Mouse (Mus musculus): Measurements from ENCODE around the gene Med29.
A peak's percentile ranks its signal among the peaks of the same experiment; 100 is the strongest.

Gene Med29

GRCm38 (mm10) chr7:28392429-28393271 lies at the start of gene Med29, which contains the start of gene Paf1:
Gene Med29, minus strand, starts transcription at chr7:28392708.
Gene Paf1, plus strand, starts transcription at chr7:28392951.
- DNase-seq (ENCODE audit: low spot score) = peak; percentile 74

GRCm38 (mm10) chr7:28441776-28442485 lies 49.4 kb upstream of the Med29 start:
- no peak for DNase-seq (ENCODE audit: low spot score)

- DNase-seq (ENCODE audit: low spot score) = no peak
Observed at GRCm38 (mm10) chr7:28440739-28441138, 48.2 kb upstream of the Med29 start.

GRCm38 (mm10) chr7:28438771-28439170 lies 46.3 kb upstream of the Med29 start:
- no peak for DNase-seq (ENCODE audit: low spot score)

- DNase-seq (ENCODE audit: low spot score) = no peak
Observed at GRCm38 (mm10) chr7:28437964-28438363, 45.5 kb upstream of the Med29 start.

GRCm38 (mm10) chr7:28436932-28437570 lies 44.5 kb upstream of the Med29 start, which contains the start of gene Gmfg:
Gene Gmfg, plus strand, starts transcription at chr7:28437447.
- DNase-seq (ENCODE audit: low spot score) = no peak

- peak; percentile 98 for DNase-seq (ENCODE audit: low spot score)
Observed at GRCm38 (mm10) chr7:28436271-28436904, 43.9 kb upstream of the Med29 start.

- no peak for DNase-seq (ENCODE audit: low spot score)
Observed at GRCm38 (mm10) chr7:28435660-28436259, 43.3 kb upstream of the Med29 start.

GRCm38 (mm10) chr7:28432252-28432651 lies 39.7 kb upstream of the Med29 start:
- DNase-seq (ENCODE audit: low spot score) = no peak

GRCm38 (mm10) chr7:28430512-28430911 lies 38.0 kb upstream of the Med29 start:
- no peak for DNase-seq (ENCODE audit: low spot score)

- no peak for DNase-seq (ENCODE audit: low spot score)
Observed at GRCm38 (mm10) chr7:28427738-28428137, 35.2 kb upstream of the Med29 start.

GRCm38 (mm10) chr7:28423018-28423417 lies 30.5 kb upstream of the Med29 start:
- no peak for DNase-seq (ENCODE audit: low spot score)

GRCm38 (mm10) chr7:28419416-28419815 lies 26.9 kb upstream of the Med29 start:
- no peak for DNase-seq (ENCODE audit: low spot score)

- no peak for DNase-seq (ENCODE audit: low spot score)
Observed at GRCm38 (mm10) chr7:28418096-28418670, 25.7 kb upstream of the Med29 start.

GRCm38 (mm10) chr7:28417368-28417767 lies 24.9 kb upstream of the Med29 start:
- no peak for DNase-seq (ENCODE audit: low spot score)

GRCm38 (mm10) chr7:28412826-28413225 lies 20.3 kb upstream of the Med29 start:
- DNase-seq (ENCODE audit: low spot score) = no peak

GRCm38 (mm10) chr7:28410841-28411475 lies 18.4 kb upstream of the Med29 start:
- DNase-seq (ENCODE audit: low spot score) = no peak

- DNase-seq (ENCODE audit: low spot score) = no peak
Observed at GRCm38 (mm10) chr7:28401942-28402341, 9.4 kb upstream of the Med29 start.

GRCm38 (mm10) chr7:28401030-28401429 lies 8.5 kb upstream of the Med29 start:
- DNase-seq (ENCODE audit: low spot score) = no peak

GRCm38 (mm10) chr7:28398696-28399340 lies 6.3 kb upstream of the Med29 start:
- DNase-seq (ENCODE audit: low spot score) = no peak

Data from ovary, postnatal 10 days (tissue).